Mouse (Mus musculus) layer of hippocampus, adult 18-20 months (tissue): ENCODE results near the gene Zfp219. TPM values are rescaled to one million over a fixed set of nuclear protein-coding genes. Genes with fewer than 3 reads are reported as not detected.
"Not testable (repeated sequence)": the region's sequence is repeated elsewhere in the genome, so short reads cannot be mapped to it uniquely, and the experiment has no call there.

Experiments
- DNase-seq, 2 experiments: peaks; one replicate each; pipeline ENCODE4 v3.0.0; 2022; ENCODE audit warnings: low spot score in 2 of 2
- long read RNA-seq: library from polyadenylated mRNA; stranded (forward); transcript quantifications from one replicate; pipeline ENCODE4 v2.0.0, GENCODE M21; 2021
- total RNA-seq, 2 experiments: library from RNA; stranded (reverse); gene quantifications; 2 replicates each; pipeline ENCODE4 v1.2.3; 2021

Zfp219 gene
- 10 to 100 TPM; 42.3 to 44.2 TPM for total RNA-seq
- long read RNA-seq, transcript Zfp219-204 (5 exons, 2,804 nt), result major isoform, 6 of 26 reads
- long read RNA-seq, partial matches to known transcripts, result 9 of 26 reads
- long read RNA-seq, other reads (novel, unspliced or antisense), result 7 of 26 reads

GRCm38 (mm10) chr14:52020486-52021137 lies at the start of gene Zfp219:
Gene Zfp219 (minus strand): TSS chr14:52020733.
- DNase-seq, result peak; percentile 39 to 70

GRCm38 (mm10) chr14:52066135-52066534 lies 45.6 kb upstream of the Zfp219 start:
- DNase-seq, result no peak

- DNase-seq, result no peak
Observed at GRCm38 (mm10) chr14:52061798-52062197, 41.3 kb upstream of the Zfp219 start.

GRCm38 (mm10) chr14:52060800-52061199 lies 40.3 kb upstream of the Zfp219 start:
- DNase-seq, result peak in 1 of 2 experiments; percentile 30

GRCm38 (mm10) chr14:52059982-52060381 lies 39.4 kb upstream of the Zfp219 start:
- peak in 1 of 2 experiments; percentile 46 for DNase-seq

- DNase-seq, result not testable (repeated sequence)
Observed at GRCm38 (mm10) chr14:52052720-52053119, 32.2 kb upstream of the Zfp219 start.

- no peak for DNase-seq
Observed at GRCm38 (mm10) chr14:52045966-52046565, 25.5 kb upstream of the Zfp219 start.

- peak in 1 of 2 experiments; percentile 36 for DNase-seq
Observed at GRCm38 (mm10) chr14:52044901-52045678, 24.6 kb upstream of the Zfp219 start.

- no peak for DNase-seq
Observed at GRCm38 (mm10) chr14:52043446-52043845, 22.9 kb upstream of the Zfp219 start.

GRCm38 (mm10) chr14:52042359-52042758 lies 21.8 kb upstream of the Zfp219 start, which contains the start of gene Olfr221:
Gene Olfr221 (minus strand): TSS chr14:52042459.
- not testable (repeated sequence) for DNase-seq

GRCm38 (mm10) chr14:52039332-52039731 lies 18.8 kb upstream of the Zfp219 start:
- no peak for DNase-seq

GRCm38 (mm10) chr14:52035926-52036325 lies 15.4 kb upstream of the Zfp219 start:
- DNase-seq, result no peak

GRCm38 (mm10) chr14:52026342-52026741 lies 5.8 kb upstream of the Zfp219 start:
- no peak for DNase-seq

GRCm38 (mm10) chr14:52024133-52024532 lies 3.6 kb upstream of the Zfp219 start:
- DNase-seq, result no peak

- peak; percentile 56 to 89 for DNase-seq
Observed at GRCm38 (mm10) chr14:52022709-52023459, 2.4 kb upstream of the Zfp219 start.

GRCm38 (mm10) chr14:52022244-52022708 lies 1.7 kb upstream of the Zfp219 start:
- DNase-seq, result no peak

- DNase-seq, result no peak
Observed at GRCm38 (mm10) chr14:52021568-52022212, 1.2 kb upstream of the Zfp219 start.

GRCm38 (mm10) chr14:52021138-52021529 lies 601 bp upstream of the Zfp219 start:
- no peak for DNase-seq

GRCm38 (mm10) chr14:52019590-52020340 lies 768 bp downstream of the Zfp219 start:
- DNase-seq, result peak; percentile 98 to 99
